Mouse (Mus musculus): ENCODE measurements around the gene Prss35.

The Prss35 gene

GRCm38 (mm10) chr9:86729811-86730210, 13.6 kb upstream of the Prss35 start:
- no peak for DNase-seq (ENCODE audit: extremely low spot score, low spot score)

GRCm38 (mm10) chr9:86734357-86734756, 9.1 kb upstream of the Prss35 start:
- DNase-seq (ENCODE audit: extremely low spot score, low spot score) = no peak

- no peak for DNase-seq (ENCODE audit: extremely low spot score, low spot score)
These were observed 8.7 kb upstream of the Prss35 start for GRCm38 (mm10) chr9:86734795-86735194.

- DNase-seq (ENCODE audit: extremely low spot score, low spot score) = no peak
These were observed 6.5 kb upstream of the Prss35 start for GRCm38 (mm10) chr9:86736991-86737390.

- no peak for DNase-seq (ENCODE audit: extremely low spot score, low spot score)
These were observed 5.4 kb upstream of the Prss35 start for GRCm38 (mm10) chr9:86738067-86738466.

- DNase-seq (ENCODE audit: extremely low spot score, low spot score) = no peak
These were observed 4.6 kb upstream of the Prss35 start for GRCm38 (mm10) chr9:86738801-86739200.

GRCm38 (mm10) chr9:86739971-86740370, 3.5 kb upstream of the Prss35 start:
- no peak for DNase-seq (ENCODE audit: extremely low spot score, low spot score)

- DNase-seq (ENCODE audit: extremely low spot score, low spot score) = no peak
These were observed 592 bp downstream of the Prss35 start for GRCm38 (mm10) chr9:86744041-86744440.

GRCm38 (mm10) chr9:86745926-86746581, 2.6 kb downstream of the Prss35 start:
- DNase-seq (ENCODE audit: extremely low spot score, low spot score) = peak; percentile 33

GRCm38 (mm10) chr9:86762477-86763376, 19.3 kb downstream of the Prss35 start:
- DNase-seq (ENCODE audit: extremely low spot score, low spot score) = peak; percentile 26

GRCm38 (mm10) chr9:86764002-86764401, 20.6 kb downstream of the Prss35 start:
- DNase-seq (ENCODE audit: extremely low spot score, low spot score) = no peak

GRCm38 (mm10) chr9:86766991-86767390, 23.5 kb downstream of the Prss35 start:
- no peak for DNase-seq (ENCODE audit: extremely low spot score, low spot score)

- no peak for DNase-seq (ENCODE audit: extremely low spot score, low spot score)
These were observed 29.4 kb downstream of the Prss35 start for GRCm38 (mm10) chr9:86772897-86773296.

- no peak for DNase-seq (ENCODE audit: extremely low spot score, low spot score)
These were observed 30.5 kb downstream of the Prss35 start for GRCm38 (mm10) chr9:86773996-86774395.

- no peak for DNase-seq (ENCODE audit: extremely low spot score, low spot score)
These were observed 31.9 kb downstream of the Prss35 start for GRCm38 (mm10) chr9:86775374-86775773.

GRCm38 (mm10) chr9:86777309-86777708, 33.9 kb downstream of the Prss35 start:
- no peak for DNase-seq (ENCODE audit: extremely low spot score, low spot score)

- no peak for DNase-seq (ENCODE audit: extremely low spot score, low spot score)
These were observed 34.8 kb downstream of the Prss35 start for GRCm38 (mm10) chr9:86778212-86778611.

- DNase-seq (ENCODE audit: extremely low spot score, low spot score) = no peak
These were observed 38.0 kb downstream of the Prss35 start for GRCm38 (mm10) chr9:86781426-86781825.

GRCm38 (mm10) chr9:86782836-86783235, 39.4 kb downstream of the Prss35 start:
- no peak for DNase-seq (ENCODE audit: extremely low spot score, low spot score)

GRCm38 (mm10) chr9:86789186-86789585, 45.7 kb downstream of the Prss35 start:
- DNase-seq (ENCODE audit: extremely low spot score, low spot score) = no peak

GRCm38 (mm10) chr9:86791927-86792326, 48.5 kb downstream of the Prss35 start:
- DNase-seq (ENCODE audit: extremely low spot score, low spot score) = no peak

GRCm38 (mm10) chr9:86795236-86795635, 51.8 kb downstream of the Prss35 start:
- DNase-seq (ENCODE audit: extremely low spot score, low spot score) = no peak

- DNase-seq (ENCODE audit: extremely low spot score, low spot score) = no peak
These were observed 54.1 kb downstream of the Prss35 start for GRCm38 (mm10) chr9:86797553-86797952.

Measured in neural tube, embryonic 10.5 days (tissue).